Mouse (Mus musculus) CD8-positive naive resting alpha-beta T cell, adult 2 months (primary cell): ENCODE results near the gene Gm436.

Experiments
- DNase-seq, 2 experiments: peaks; one replicate each; pipeline ENCODE4 v3.0.0; 2022; ENCODE audit warnings: low read depth in 2 of 2, low spot score in 2 of 2

Gm436 gene

DNA sequence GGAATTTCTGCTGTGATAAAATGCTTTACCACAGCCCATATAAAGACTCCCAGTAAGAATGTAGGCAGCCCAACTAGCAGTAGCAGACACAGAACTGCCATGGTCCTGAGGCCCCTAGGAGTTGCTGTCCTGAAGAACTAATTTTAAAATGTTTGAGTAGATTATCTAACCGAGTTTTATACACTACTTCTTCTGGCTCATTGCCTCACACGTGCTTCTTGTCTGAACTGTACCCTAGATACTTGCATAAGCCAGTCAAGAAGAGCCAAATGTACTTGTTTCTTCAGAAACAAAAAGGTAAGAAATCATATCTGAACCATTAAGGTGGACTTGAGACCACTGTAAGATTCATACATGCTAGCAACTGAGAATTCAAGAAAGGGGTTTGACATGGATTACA is at the start of gene Gm436:
TSS of gene Gm436 (minus strand) at position 101 of the 400 bp plus-strand sequence.
- no peak for DNase-seq

DNA sequence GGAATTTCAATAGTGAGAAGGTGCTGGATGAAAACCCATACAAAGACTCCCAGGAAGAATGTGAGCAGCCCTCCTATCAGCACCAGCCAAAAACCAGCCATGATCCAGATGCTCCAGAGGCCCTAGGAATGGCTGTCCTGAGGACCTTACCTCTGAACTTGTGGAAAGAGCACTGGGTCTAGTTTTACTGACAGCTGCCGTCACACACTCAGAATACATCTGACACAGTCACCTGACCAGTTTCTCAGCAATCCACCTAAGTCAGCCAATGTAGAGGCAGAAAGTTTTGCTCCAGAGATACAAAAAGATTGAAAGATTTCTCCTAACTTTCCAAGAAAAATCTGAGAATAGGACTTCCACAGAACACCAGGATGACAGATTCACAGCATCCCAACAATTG is 35.1 kb upstream of the Gm436 start, which contains the start of gene Gm13178:
TSS of gene Gm13178 (minus strand) at position 101 of the 400 bp plus-strand sequence.
- DNase-seq: no peak

DNA sequence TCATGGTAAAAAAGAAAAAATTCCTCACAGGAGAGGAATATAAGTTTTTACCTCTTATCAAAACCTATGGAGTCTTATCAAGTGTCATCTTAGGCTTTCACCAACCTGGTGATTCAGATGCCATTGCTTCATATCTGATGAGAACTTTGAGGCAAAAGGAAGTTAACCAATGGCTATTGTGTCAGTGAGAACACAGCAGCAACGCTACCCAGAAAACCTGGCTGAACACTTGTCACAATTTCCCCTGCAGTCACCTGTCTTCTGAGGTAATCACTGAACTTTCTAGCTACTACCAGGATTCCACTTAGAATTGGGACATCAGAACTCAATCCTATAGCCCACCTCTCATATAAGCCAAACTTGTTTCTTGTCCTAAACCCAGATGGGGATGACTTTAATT is 33.5 kb upstream of the Gm436 start:
- no peak for DNase-seq

DNA sequence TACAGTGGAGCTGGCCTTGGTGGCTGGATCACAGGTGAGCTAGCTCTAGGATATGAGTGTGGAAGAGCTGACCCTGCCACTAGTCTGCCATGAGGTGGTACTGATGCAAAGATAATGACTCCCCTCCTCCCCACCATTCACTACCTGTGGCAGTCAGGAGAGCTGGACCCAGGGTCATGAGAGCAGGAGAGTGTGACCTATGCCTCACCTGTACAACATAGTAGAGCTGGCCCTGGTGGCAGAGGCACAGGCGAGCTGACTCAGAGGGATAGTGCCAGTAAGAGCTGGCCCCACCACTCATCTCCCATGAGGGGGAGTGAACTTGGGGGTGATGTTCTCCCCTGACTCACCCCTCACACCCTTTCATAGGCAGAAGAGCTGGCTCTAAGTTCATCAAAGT is 32.1 kb upstream of the Gm436 start:
- no peak for DNase-seq

DNA sequence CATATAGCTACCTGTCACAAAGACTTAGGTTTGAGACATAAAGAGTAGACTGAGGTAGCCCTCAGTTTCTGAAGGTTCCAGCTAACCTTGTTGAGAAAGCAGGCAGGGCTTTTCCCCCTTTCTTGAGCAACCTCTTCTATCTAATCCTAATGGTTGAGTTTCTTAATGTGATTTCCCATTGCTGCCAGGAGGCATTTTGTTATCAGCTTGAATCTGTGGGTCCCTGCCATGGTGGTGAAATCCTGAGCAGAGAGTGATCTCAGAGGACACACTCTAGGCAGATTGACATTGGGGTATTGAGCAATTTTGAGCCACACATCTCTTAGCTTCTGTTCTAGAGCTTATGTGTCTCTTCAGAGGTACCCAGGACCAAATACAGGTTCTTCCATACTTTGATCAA is 47.9 kb downstream of the Gm436 start:
- no peak for DNase-seq
